Mouse (Mus musculus) gastrocnemius, adult 18-20 months (tissue): ENCODE measurements around the gene Usp10. TPM values are rescaled to one million over a fixed set of nuclear protein-coding genes. Genes with fewer than 3 reads are reported as not detected.
A peak's percentile ranks its signal among the peaks of the same experiment; 100 is the strongest.

ENCODE experiments used
- DNase-seq: peaks from one replicate; pipeline ENCODE4 v3.0.0; 2021; ENCODE audit warnings: low spot score
- total RNA-seq, 2 experiments: library from RNA; stranded (reverse); gene quantifications; 2 replicates each; pipeline ENCODE4 v1.2.3; 2021

Usp10 gene
- total RNA-seq, 2 experiments from 2014 or later = 62.1 to 62.7 TPM

DNA sequence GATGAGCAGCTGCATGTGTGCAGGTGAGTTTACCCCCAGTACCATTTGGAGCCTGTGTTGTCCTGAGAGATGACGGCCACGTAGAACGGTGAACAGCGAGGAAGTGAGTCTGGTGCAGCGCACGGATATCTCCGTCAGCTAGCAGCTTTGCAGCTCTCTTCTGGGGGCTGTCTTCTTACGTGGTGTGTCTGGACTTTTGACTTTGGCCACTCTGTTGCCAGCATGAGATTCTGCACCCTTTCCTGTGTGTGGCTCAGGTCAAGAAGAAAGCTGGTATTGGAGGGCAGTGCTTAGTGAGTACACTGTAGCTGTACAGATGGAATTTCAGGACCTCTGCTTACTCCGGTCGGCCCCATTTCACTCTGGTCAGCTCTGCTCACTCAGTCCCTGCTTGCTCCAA lies 47.9 kb downstream of the Usp10 start:
- DNase-seq = no peak

- DNase-seq = peak; percentile 36
These were observed 50.5 kb downstream of the Usp10 start for GRCm38 (mm10) chr8:119960531-119961104.

GRCm38 (mm10) chr8:119964859-119965258 lies 54.7 kb downstream of the Usp10 start:
- no peak for DNase-seq

GRCm38 (mm10) chr8:119967435-119967834 lies 57.3 kb downstream of the Usp10 start:
- DNase-seq = no peak

DNA sequence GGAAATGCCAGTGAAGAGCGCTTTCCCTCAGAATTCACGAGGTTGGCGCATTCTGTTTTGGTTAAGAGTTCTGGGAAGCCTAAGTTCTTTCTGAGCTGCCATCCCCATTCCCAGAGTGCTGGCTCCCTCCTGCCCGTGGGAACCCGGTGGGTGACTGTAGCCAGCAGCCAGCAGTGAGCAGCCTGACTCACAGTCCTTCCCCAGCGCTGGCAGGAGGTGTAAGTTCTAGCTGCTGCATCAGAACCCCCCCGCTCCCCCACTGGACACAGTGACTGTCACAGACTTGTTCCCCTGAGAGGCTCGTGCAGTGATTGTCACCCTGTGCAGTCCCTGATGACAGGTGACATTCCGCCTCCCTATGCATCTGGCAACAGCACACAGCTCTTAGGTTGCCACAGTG lies 60.0 kb downstream of the Usp10 start:
- DNase-seq = no peak

GRCm38 (mm10) chr8:119972558-119972957 lies 62.4 kb downstream of the Usp10 start:
- DNase-seq = no peak

DNA sequence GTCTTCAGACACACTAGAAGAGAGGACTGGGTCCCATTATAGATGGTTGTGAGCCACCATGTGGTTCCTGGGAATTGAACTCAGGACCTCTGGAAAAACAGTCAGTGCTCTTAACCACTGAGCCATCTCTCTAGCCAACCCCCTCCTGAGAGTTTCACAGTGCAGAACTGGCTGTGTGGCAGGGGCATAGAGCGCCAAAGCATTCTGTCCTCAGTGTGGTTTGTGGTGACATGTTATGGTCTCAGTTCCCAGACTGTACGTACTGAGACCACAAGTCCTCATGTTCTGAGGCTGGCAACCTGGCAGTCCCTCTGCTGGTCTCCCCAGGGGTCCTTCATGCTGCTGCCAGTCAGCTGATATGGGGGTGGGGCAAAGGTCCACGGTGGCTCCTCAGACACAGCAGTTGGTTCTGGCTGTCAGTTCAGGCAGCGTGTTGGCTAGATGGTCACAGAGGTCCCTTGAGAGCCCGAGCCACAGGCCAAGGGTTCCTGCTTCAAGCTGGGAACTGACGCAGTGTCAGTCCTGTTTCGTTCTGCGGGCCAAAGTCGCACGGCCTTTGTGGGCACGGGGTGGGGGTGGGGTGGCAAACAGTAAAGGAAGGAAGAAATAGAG lies 68.7 kb downstream of the Usp10 start:
- no peak for DNase-seq

GRCm38 (mm10) chr8:119981253-119981652 lies 71.1 kb downstream of the Usp10 start:
- no peak for DNase-seq

DNA sequence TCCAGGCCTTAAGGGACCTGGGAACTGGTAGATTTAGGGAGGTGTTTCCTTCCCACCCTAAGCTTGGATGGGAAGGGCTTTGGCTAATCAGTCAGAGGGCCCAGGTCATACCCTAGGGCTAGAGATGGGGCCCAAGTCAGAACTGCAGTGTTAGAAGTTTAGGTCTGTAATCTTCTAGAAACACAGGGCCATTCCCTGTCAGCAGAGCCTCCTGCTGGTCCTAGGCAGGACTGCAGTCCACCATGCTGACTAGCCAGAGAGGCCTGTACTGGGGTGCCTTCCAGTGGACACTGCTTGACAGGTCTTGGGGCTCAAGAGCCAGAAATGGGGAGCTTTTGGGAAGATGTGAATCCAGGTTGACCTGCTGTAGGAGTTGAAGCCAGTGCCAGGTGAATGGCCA lies 73.9 kb downstream of the Usp10 start:
- DNase-seq = no peak

DNA sequence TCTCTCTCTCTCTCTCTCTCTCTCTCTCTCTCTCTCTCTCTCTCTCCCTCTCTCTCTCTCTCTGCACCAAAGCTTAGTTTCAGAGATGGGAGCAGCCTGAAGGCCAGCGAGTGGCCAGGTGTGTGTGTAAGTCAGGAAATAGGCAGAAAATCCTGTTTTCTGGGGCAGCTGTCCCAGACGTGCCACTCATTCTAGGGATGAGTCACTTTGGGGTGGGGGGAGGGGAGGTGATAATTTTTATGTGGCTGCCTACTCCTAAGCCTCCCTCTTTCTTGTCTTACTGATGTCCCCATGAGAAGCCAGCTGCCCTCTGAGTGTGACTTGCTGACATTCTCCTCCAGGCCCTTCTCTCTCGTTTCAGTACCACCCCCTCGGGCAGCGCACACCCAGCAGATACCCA lies 76.0 kb downstream of the Usp10 start:
- DNase-seq = no peak

- no peak for DNase-seq
These were observed 77.9 kb downstream of the Usp10 start for GRCm38 (mm10) chr8:119988087-119988486.

DNA sequence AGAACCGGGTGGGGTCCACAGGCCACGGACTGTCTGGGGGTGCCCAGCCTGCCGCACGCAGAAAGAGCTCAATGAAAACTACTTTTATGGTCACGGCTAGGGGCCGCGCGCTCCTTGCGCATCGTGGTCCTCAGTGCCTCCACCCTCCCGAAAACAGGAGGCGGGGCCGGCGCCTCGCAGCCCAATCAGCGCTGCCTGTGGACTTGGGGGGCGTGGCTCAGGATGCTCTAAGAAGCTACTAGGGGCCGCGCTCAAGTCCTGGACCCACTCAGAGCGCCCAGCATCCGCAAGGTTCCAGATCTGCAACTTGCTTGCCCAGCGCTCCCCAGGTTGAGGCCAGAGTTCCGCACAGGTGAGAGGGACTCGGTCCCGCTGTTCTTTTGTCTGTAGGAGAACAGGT lies 82.1 kb downstream of the Usp10 start, which contains the start of gene Crispld2:
TSS of gene Crispld2 (plus strand) at position 190 of the 400 bp plus-strand sequence.
- DNase-seq = peak; percentile 83

- DNase-seq = no peak
These were observed 84.0 kb downstream of the Usp10 start for GRCm38 (mm10) chr8:119994114-119994513.

GRCm38 (mm10) chr8:119994556-119994955 lies 84.4 kb downstream of the Usp10 start:
- DNase-seq = no peak

- DNase-seq = no peak
These were observed 87.1 kb downstream of the Usp10 start for GRCm38 (mm10) chr8:119997266-119997665.

DNA sequence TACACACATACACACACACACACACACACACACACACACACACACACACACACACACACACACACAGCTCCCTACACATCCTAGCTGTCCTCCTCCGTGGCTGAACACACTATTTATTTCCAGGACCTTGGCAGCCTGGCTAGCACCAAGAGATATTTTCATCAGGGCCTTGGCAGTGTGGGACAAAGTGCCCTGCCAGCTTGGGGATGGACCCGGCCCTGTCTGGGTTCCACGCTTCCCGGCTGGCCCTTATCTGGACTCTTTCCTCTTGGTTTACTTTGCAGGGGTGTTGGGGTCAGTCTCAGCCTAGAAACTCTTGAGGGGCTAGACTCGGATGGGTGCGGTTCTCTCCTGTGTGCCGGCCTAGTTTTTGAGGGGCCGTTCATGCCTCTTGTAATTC lies 90.3 kb downstream of the Usp10 start:
- peak; percentile 79 for DNase-seq

- no peak for DNase-seq
These were observed 91.6 kb downstream of the Usp10 start for GRCm38 (mm10) chr8:120001712-120002111.

DNA sequence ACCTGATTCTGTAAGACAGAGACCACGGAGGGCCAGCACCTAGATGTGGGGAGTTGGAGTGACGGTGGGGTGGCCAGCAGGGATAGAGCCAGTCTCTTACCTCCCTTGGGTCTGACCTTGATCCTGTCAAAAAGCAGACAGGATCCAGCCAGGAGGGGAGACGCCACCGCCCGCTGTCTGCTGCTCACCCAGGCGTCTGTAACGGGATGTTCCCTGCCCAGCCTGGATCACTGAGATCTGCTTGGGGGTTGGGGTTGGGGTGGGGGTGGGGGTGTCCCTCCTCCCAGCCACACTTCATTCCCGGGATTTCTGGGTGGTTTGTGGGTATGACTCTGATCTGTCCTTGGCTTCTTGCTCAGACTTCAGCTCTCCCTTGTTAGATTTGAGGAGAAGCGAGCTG lies 92.2 kb downstream of the Usp10 start:
- DNase-seq = no peak

DNA sequence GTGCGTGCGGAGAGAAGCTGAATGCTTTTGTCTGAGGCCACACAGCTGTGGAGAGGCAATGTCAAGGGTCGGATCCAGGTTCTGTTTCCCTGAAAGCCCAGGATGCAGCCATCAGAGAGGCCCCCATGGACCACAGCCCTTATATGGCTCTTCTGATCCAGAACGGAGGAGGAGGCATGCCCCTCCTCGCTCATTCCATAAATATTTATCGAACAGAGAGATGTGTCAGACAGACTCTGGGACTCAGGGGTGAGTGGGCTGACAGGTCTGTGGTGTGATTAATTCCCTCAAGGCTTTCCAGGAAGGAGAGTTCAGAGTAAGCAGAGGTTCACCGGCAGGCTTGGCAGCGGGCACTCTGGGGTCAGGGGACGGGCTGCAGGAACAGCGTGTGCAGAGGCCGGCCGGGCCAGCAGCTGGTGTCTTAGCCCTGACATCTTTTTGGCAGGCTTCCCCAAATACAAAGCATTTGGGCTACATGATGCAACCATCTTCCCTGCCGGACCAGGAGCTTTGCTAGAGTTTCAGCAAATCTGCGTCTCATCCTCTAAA lies 94.1 kb downstream of the Usp10 start:
- peak; percentile 88 for DNase-seq

DNA sequence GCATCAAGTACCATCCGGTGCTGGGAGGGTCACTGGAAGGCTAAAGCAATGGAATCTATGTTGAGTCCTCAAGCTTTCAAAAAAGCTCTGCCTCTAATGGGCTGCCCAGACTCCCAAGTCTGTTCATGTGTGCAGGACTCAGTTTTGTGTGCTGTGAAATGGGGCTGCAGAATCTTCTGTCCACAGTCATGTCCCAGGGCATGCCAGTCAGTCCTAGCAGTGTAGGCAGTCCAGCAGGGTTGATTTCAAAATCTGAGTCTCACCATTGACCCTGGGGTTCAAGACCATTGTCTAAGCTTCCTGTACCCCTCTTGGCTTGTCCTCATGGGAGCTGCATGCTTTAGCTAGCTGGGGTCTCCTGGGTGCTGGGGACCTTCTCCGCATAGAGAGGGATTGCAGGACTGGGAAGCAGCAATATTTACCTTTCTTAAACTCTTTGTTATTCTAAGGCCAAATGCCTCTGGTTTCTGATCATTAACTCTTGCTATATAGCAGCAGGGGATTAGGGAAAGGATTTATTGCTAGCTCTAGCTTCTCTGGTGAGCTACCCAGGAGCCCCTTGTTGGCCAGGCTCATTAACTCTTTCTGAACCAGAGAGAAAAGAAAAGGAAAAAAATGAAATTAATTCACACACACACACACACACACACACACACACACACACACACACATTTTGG lies 94.7 kb downstream of the Usp10 start:
- DNase-seq = no peak

- no peak for DNase-seq
These were observed 96.5 kb downstream of the Usp10 start for GRCm38 (mm10) chr8:120006645-120007160.
